ENCODE assay signal across 7 mouse cellular contexts in genomic region chr8:47412696-47413523, GRCm38 (mm10). TPM values are rescaled to one million over a fixed set of nuclear protein-coding genes. Genes with fewer than 3 reads are reported as not detected.
DNase-seq lines count a peak whose midpoint lies in the region; ATAC-seq lines count a peak whose summit lies in the region.

No protein-coding gene starts in this region.

- H3K4me2 ChIP-seq in heart, embryonic 16.5 days (ENCODE audit: low read depth, low read length) = peak overlapping the region; percentile 82

- peak; percentile 2 to 5 for DNase-seq in thymus, postnatal 36 days
- DNase-seq in thymus, adult 18-20 months = no peak
- DNase-seq in embryonic facial prominence, embryonic 10.5 days (ENCODE audit: low spot score) = peak; percentile 74
- peak; percentile 43 to 69 for DNase-seq in kidney, postnatal 36 days
- peak; percentile 75 for DNase-seq in midbrain, embryonic 10.5 days (ENCODE audit: low spot score)
- peak; percentile 50 for DNase-seq in testis, postnatal 10 days (ENCODE audit: low spot score)

- H3K9me3 ChIP-seq in embryonic facial prominence, embryonic 10.5 days = no peaks in the 10 kb centered on the region
- H3K9me3 ChIP-seq in heart, embryonic 16.5 days (replicated peaks; ENCODE audit: control insufficient read depth, low read length) = no peaks in the 10 kb centered on the region
- H3K9me3 ChIP-seq in midbrain, embryonic 10.5 days (replicated peaks) = no peaks in the 10 kb centered on the region

- H3K4me3 ChIP-seq in embryonic facial prominence, embryonic 10.5 days = peak overlapping the region; percentile 78
- H3K4me3 ChIP-seq in heart, embryonic 16.5 days (ENCODE audit: low read length) = peak overlapping the region; percentile 70
- peak overlapping the region; percentile 76 for H3K4me3 ChIP-seq in midbrain, embryonic 10.5 days

- no peaks in the 10 kb centered on the region for H3K36me3 ChIP-seq in embryonic facial prominence, embryonic 10.5 days (replicated peaks)
- no peaks in the 10 kb centered on the region for H3K36me3 ChIP-seq in heart, embryonic 16.5 days (ENCODE audit: control insufficient read depth, insufficient read depth)
- H3K36me3 ChIP-seq in midbrain, embryonic 10.5 days = no peaks in the 10 kb centered on the region

- H3K27me3 ChIP-seq in embryonic facial prominence, embryonic 10.5 days (replicated peaks; ENCODE audit: low read depth, poor library complexity, severe bottlenecking) = peaks cover 92% of the 10 kb centered on the region
- H3K27me3 ChIP-seq in heart, embryonic 16.5 days (ENCODE audit: control insufficient read depth, insufficient read depth, low read length) = peaks cover 34% of the 10 kb centered on the region
- peaks cover 87% of the 10 kb centered on the region for H3K27me3 ChIP-seq in midbrain, embryonic 10.5 days (ENCODE audit: low read depth, poor library complexity, severe bottlenecking)

- peak overlapping the region; percentile 67 for H3K9ac ChIP-seq in heart, embryonic 16.5 days (ENCODE audit: low read length)

- peak overlapping the region; percentile 80 for H3K27ac ChIP-seq in embryonic facial prominence, embryonic 10.5 days (replicated peaks)
- H3K27ac ChIP-seq in heart, embryonic 16.5 days (ENCODE audit: low read length) = peak overlapping the region; percentile 44
- peak overlapping the region; percentile 72 for H3K27ac ChIP-seq in midbrain, embryonic 10.5 days (replicated peaks)

- peaks cover 43% of the 10 kb centered on the region for H3K4me1 ChIP-seq in embryonic facial prominence, embryonic 10.5 days
- H3K4me1 ChIP-seq in heart, embryonic 16.5 days (ENCODE audit: control insufficient read depth, insufficient read depth, low read length) = peaks cover 6% of the 10 kb centered on the region
- H3K4me1 ChIP-seq in midbrain, embryonic 10.5 days = peaks cover 32% of the 10 kb centered on the region

- WGBS in embryonic facial prominence, embryonic 10.5 days = under 1% methylated on average over 81 of the region's 81 CpGs
- under 1% methylated on average over 81 of the region's 81 CpGs for WGBS in heart, embryonic 16.5 days
- under 1% methylated on average over 81 of the region's 81 CpGs for WGBS in midbrain, embryonic 10.5 days

- ATAC-seq in heart, embryonic 16.5 days (replicated peaks; ENCODE audit: extremely low read depth, insufficient read depth, low FRiP score) = peak; percentile 81

RNA-seq across cellular contexts. Expression of gene Stox2, which starts 33.3 kb away (rescaled TPM):
- 16.8 and 19.5 TPM in 2 replicates for polyA plus RNA-seq in embryonic facial prominence, embryonic 10.5 days (2016; fragmentation: Nextera tagmentation; extraction: Ambion mirVana)
- 7.3 and 8.0 TPM in 2 replicates for polyA plus RNA-seq in heart, embryonic 16.5 days (2015; fragmentation: Nextera tagmentation; extraction: Ambion mirVana)
- 22.2 and 28.2 TPM in 2 replicates for polyA plus RNA-seq in midbrain, embryonic 10.5 days (2016; fragmentation: Nextera tagmentation; extraction: Ambion mirVana)

Comparison
In these comparisons a context has a peak if more than half of its experiments do, and no peak if none do; other contexts are left out.
1. DNase-seq: peak in thymus, postnatal 36 days (2 of 2), embryonic facial prominence, embryonic 10.5 days (single experiment), kidney, postnatal 36 days (2 of 2), midbrain, embryonic 10.5 days (single experiment) and testis, postnatal 10 days (single experiment); none in thymus, adult 18-20 months (0 of 2).
2. Peak in every context shown above with its lines, with median percentiles within 50 percentile points of each other: H3K27ac ChIP-seq and H3K4me3 ChIP-seq.